Mouse (Mus musculus) lung, embryonic 16.5 days (tissue): ENCODE measurements around the gene Rnf151. TPM values are rescaled to one million over a fixed set of nuclear protein-coding genes. Genes with fewer than 3 reads are reported as not detected.

Experiments
- ATAC-seq: fragments of 200-750 bp; cut with Nextera tagmentation; 2 replicates; pipeline ENCODE4 v1.8.0; 2017; ENCODE audit warnings: low read depth, mild to moderate bottlenecking, moderate library complexity
- H3K27ac ChIP-seq: fragments of 300-500 bp; sonication (generic); 2 replicates; pipeline ENCODE4 v1.5.1; 2014; ENCODE audit warnings: mild to moderate bottlenecking, control low read depth, low read length
- H3K27me3 ChIP-seq: fragments of 300-500 bp; sonication (generic); 2 replicates; pipeline ENCODE4 v1.6.1; 2014; ENCODE audit warnings: low read depth, low read length, mixed read lengths; ENCODE audit not compliant: control insufficient read depth, insufficient read depth
- H3K36me3 ChIP-seq: fragments of 300-500 bp; sonication (generic); 2 replicates; pipeline ENCODE4 v1.6.1; 2014; ENCODE audit warnings: low read length; ENCODE audit not compliant: control insufficient read depth, insufficient read depth
- H3K4me1 ChIP-seq: fragments of 300-500 bp; sonication (generic); replicated peaks from 2 replicates; pipeline ENCODE4 v1.6.1; 2014; ENCODE audit warnings: low read length, mixed read lengths; ENCODE audit not compliant: control insufficient read depth, insufficient read depth
- H3K4me2 ChIP-seq: fragments of 300-500 bp; sonication (generic); 2 replicates; pipeline ENCODE4 v1.6.1; 2014; ENCODE audit warnings: low read depth, low read length, control low read depth
- H3K4me3 ChIP-seq: fragments of 300-500 bp; sonication (generic); 2 replicates; pipeline ENCODE4 v1.5.1; 2014; ENCODE audit warnings: mild to moderate bottlenecking, low read length, control low read depth
- H3K9ac ChIP-seq: fragments of 300-500 bp; sonication (generic); 2 replicates; pipeline ENCODE4 v1.6.1; 2014; ENCODE audit warnings: low read length, control low read depth
- H3K9me3 ChIP-seq: fragments of 300-500 bp; sonication (generic); 2 replicates; pipeline ENCODE4 v1.6.1; 2016; ENCODE audit warnings: low read length; ENCODE audit not compliant: control insufficient read depth
- WGBS: fragments of 180-500 bp; shearing (Covaris S2); extraction: QIAGEN DNeasy Blood & Tissue Kit; methylation state at CpG from one replicate; pipeline ENCODE4 v1.1.7; 2014; 5-methylcytosine and 5-hydroxymethylcytosine counted together
- polyA plus RNA-seq: library from polyadenylated mRNA; unstranded; fragments of >200 nt; fragmentation: Nextera tagmentation; extraction: Ambion mirVana; gene quantifications from 2 replicates; pipeline ENCODE4 v1.2.1, GENCODE M21; 2015

Rnf151 gene
- 0.35 TPM in 1 of 2 replicates, not detected in the other for polyA plus RNA-seq

GRCm38 (mm10) chr17:24717943-24718342 is at the start of gene Rnf151, which contains the start of gene Rps2:
TSS of gene Rnf151 (minus strand) at chr17:24718063.
TSS of gene Rps2 (plus strand) at chr17:24718116.
- Histone ChIP-seq H3K9ac (peak within 1 kb of the TSS; percentile 97), H3K27me3 (no peaks in the 10 kb centered on the region), H3K36me3 (peaks cover 18% of the 10 kb centered on the region), H3K4me1 (peaks cover 23% of the 10 kb centered on the region), H3K9me3 (no peaks in the 10 kb centered on the region), H3K4me3 (peak within 1 kb of the TSS; percentile 92), H3K4me2 (peak within 1 kb of the TSS; percentile 65), H3K27ac (no peak within 1 kb of the TSS)
- no peak for ATAC-seq
- 83% methylated on average over 4 of the region's 4 CpGs for WGBS

GRCm38 (mm10) chr17:24766266-24766875 is 48.5 kb upstream of the Rnf151 start:
- H3K4me1 ChIP-seq: peaks cover 3% of the 10 kb centered on the region; the same call in 1 of the 2 replicates
- no peak overlapping the region for H3K27ac ChIP-seq

GRCm38 (mm10) chr17:24765016-24765905 is 47.4 kb upstream of the Rnf151 start:
- peaks cover 3% of the 10 kb centered on the region; the same call in 1 of the 2 replicates for H3K4me1 ChIP-seq
- H3K27me3 ChIP-seq: no peaks in the 10 kb centered on the region
- no peaks in the 10 kb centered on the region for H3K36me3 ChIP-seq
- H3K4me3 ChIP-seq: no peak overlapping the region
- H3K4me2 ChIP-seq: no peak overlapping the region; the same call in 1 of the 2 replicates
- H3K9ac ChIP-seq: no peak overlapping the region
- H3K9me3 ChIP-seq: no peaks in the 10 kb centered on the region
- no peak overlapping the region for H3K27ac ChIP-seq
- 42% methylated on average over 22 of the region's 22 CpGs for WGBS
- ATAC-seq: peak; percentile 44; the same call in 1 of the 2 replicates

More at GRCm38 (mm10) chr17:24766266-24766875, 48.5 kb upstream of the Rnf151 start:
- Histone ChIP-seq H3K4me2 (no peak overlapping the region), H3K9me3 (no peaks in the 10 kb centered on the region), H3K4me3 (no peak overlapping the region), H3K27me3 (no peaks in the 10 kb centered on the region), H3K36me3 (no peaks in the 10 kb centered on the region), H3K9ac (no peak overlapping the region)
- no peak for ATAC-seq
- WGBS: 17% methylated on average over 12 of the region's 12 CpGs

DNA sequence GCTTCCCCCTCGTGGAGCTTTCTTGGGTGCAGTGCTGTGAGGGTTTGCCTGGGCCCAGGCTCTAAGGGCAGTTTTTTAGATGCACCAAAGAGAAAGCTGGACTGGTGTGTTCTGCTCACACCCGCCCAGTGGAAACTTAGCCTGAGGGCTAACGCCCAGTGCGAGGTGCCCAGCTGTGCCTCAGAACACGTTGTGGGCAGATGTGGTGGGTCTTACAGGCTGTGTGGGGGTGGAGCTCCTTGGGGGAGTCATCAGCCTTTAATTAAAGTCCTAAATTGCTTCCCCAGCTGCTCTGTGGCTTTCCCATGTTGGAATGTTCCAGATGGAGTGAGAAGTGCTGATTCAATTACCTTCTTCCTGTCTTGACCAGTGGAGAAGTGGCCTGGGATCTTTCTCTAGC is 43.3 kb upstream of the Rnf151 start:
- Histone ChIP-seq H3K4me2 (no peak overlapping the region), H3K9me3 (no peaks in the 10 kb centered on the region), H3K27ac (no peak overlapping the region), H3K27me3 (no peaks in the 10 kb centered on the region), H3K4me3 (no peak overlapping the region), H3K4me1 (no peaks in the 10 kb centered on the region), H3K9ac (no peak overlapping the region), H3K36me3 (no peaks in the 10 kb centered on the region)
- ATAC-seq: no peak
- WGBS: 56% methylated on average over 5 of the region's 5 CpGs

GRCm38 (mm10) chr17:24757394-24757793 is 39.5 kb upstream of the Rnf151 start:
- 0 out of 2 replicates have a peak, but pooled peaks cover 3% of the 10 kb centered on the region for H3K4me1 ChIP-seq
- H3K27me3 ChIP-seq: peaks cover 31% of the 10 kb centered on the region
- no peak overlapping the region for H3K4me2 ChIP-seq
- H3K9me3 ChIP-seq: no peaks in the 10 kb centered on the region
- no peak for ATAC-seq
- 94% methylated on average over 1 of the region's 1 CpGs for WGBS
- no peaks in the 10 kb centered on the region for H3K36me3 ChIP-seq
- H3K4me3 ChIP-seq: no peak overlapping the region
- H3K9ac ChIP-seq: no peak overlapping the region
- H3K27ac ChIP-seq: no peak overlapping the region

DNA sequence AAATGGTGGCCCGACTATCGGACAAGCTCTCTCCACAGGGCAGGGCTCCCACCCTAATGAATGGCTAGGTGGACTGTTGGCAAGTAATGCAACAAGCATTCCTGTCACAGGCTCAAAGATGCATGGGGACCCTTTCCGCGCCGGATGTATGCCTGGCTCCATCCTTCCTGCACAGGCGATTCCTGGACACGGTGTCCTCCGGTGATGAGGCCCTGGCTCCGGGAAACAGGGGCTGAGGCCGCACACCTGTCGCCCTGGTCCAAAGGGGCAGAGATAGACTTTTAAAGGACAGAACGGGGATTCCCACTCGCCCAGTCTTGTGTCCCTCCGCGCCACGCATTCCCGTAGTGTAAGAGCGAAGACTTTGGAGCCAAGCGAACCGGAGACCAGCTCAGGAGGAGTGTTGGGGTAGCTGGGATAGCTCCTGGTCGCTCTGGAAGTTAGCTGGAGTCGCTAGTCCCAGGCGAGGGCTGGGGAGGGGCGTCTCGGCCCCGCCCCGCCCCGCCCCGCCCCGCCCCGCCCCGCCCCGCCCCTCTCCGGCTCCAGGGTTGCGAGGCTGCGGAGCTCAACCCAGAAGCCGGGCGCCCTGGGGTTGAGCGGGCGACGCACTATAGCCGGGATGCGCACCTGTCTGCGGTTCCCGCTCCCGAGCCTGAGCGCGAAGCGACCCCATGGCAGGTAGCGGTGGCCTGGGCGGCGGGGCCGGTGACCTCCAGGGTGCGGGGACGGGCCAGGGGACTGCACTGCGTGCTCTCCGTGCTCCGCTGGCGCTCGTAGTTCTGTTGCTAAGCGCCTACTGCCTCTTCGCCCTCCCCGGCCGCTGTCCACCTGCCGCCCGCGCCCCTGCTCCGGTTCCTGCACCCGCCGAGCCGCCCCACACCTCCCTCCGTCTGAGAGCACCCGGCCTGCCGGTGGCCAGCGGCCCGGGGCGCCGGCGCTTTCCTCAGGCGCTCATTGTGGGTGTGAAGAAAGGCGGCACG is 34.8 kb upstream of the Rnf151 start, which contains the start of gene Hs3st6:
TSS of gene Hs3st6 (plus strand) at position 574 of the 980 bp plus-strand sequence.
- peak within 1 kb of the TSS; percentile 58 for H3K9ac ChIP-seq
- peak within 1 kb of the TSS; percentile 58 for H3K4me3 ChIP-seq
- peak; percentile 95 for ATAC-seq
- H3K4me2 ChIP-seq: peak within 1 kb of the TSS; percentile 98
- no peaks in the 10 kb centered on the region for H3K9me3 ChIP-seq
- under 1% methylated on average over 62 of the region's 82 CpGs for WGBS
- no peaks in the 10 kb centered on the region for H3K36me3 ChIP-seq
- 0 out of 2 replicates have a peak, but pooled peaks cover 3% of the 10 kb centered on the region for H3K4me1 ChIP-seq
- H3K27me3 ChIP-seq: peaks cover 55% of the 10 kb centered on the region
- no peak within 1 kb of the TSS for H3K27ac ChIP-seq

- Histone ChIP-seq H3K4me1 (0 out of 2 replicates have a peak, but pooled peaks cover 3% of the 10 kb centered on the region), H3K36me3 (no peaks in the 10 kb centered on the region), H3K27ac (no peak overlapping the region), H3K4me3 (no peak overlapping the region), H3K4me2 (no peak overlapping the region), H3K27me3 (peaks cover 55% of the 10 kb centered on the region), H3K9me3 (no peaks in the 10 kb centered on the region), H3K9ac (no peak overlapping the region)
- ATAC-seq: no peak
- WGBS: 16% methylated on average over 4 of the region's 4 CpGs
Observed at GRCm38 (mm10) chr17:24751528-24751927, 33.7 kb upstream of the Rnf151 start.

- peaks cover 20% of the 10 kb centered on the region for H3K27me3 ChIP-seq
- 0 out of 2 replicates have a peak, but pooled peaks have one; percentile 24 for ATAC-seq
- H3K9ac ChIP-seq: no peak overlapping the region
- H3K36me3 ChIP-seq: no peaks in the 10 kb centered on the region
- H3K4me2 ChIP-seq: no peak overlapping the region
- H3K9me3 ChIP-seq: no peaks in the 10 kb centered on the region
- no peak overlapping the region for H3K27ac ChIP-seq
- no peak overlapping the region for H3K4me3 ChIP-seq
- 33% methylated on average over 4 of the region's 4 CpGs for WGBS
- H3K4me1 ChIP-seq: no peaks in the 10 kb centered on the region
Observed at GRCm38 (mm10) chr17:24746986-24747385, 29.1 kb upstream of the Rnf151 start.
